Mouse (Mus musculus) heart, embryonic 16.5 days (tissue): ENCODE measurements around the gene Syt15. TPM values are rescaled to one million over a fixed set of nuclear protein-coding genes. Genes with fewer than 3 reads are reported as not detected.
"Not testable (repeated sequence)": the region's sequence is repeated elsewhere in the genome, so short reads cannot be mapped to it uniquely, and the experiment has no call there.

Experiments
- ATAC-seq: fragments of 200-750 bp; cut with Nextera tagmentation; replicated peaks from 2 replicates; pipeline ENCODE4 v1.8.0; 2017; ENCODE audit warnings: moderate number of reproducible peaks; ENCODE audit not compliant: insufficient read depth, low FRiP score; ENCODE audit errors: extremely low read depth
- H3K27ac ChIP-seq: fragments of 300-500 bp; sonication (generic); 2 replicates; pipeline ENCODE4 v1.5.1; 2014; ENCODE audit warnings: mild to moderate bottlenecking, low read length, control low read depth, moderate library complexity
- H3K27me3 ChIP-seq: fragments of 300-500 bp; sonication (generic); 2 replicates; pipeline ENCODE4 v1.6.1; 2014; ENCODE audit warnings: low read length, mixed read lengths; ENCODE audit not compliant: control insufficient read depth, insufficient read depth
- H3K36me3 ChIP-seq: fragments of 300-500 bp; sonication (generic); 2 replicates; pipeline ENCODE4 v1.6.1; 2014; ENCODE audit not compliant: control insufficient read depth, insufficient read depth
- H3K4me1 ChIP-seq: fragments of 300-500 bp; sonication (generic); 2 replicates; pipeline ENCODE4 v1.6.1; 2014; ENCODE audit warnings: low read length, mixed read lengths; ENCODE audit not compliant: control insufficient read depth, insufficient read depth
- H3K4me2 ChIP-seq: fragments of 300-500 bp; sonication (generic); 2 replicates; pipeline ENCODE4 v1.6.1; 2014; ENCODE audit warnings: low read depth, mild to moderate bottlenecking, control low read depth, low read length
- H3K4me3 ChIP-seq: fragments of 300-500 bp; sonication (generic); 2 replicates; pipeline ENCODE4 v1.5.1; 2014; ENCODE audit warnings: mild to moderate bottlenecking, control low read depth, low read length
- H3K9ac ChIP-seq: fragments of 300-500 bp; sonication (generic); 2 replicates; pipeline ENCODE4 v1.6.1; 2014; ENCODE audit warnings: low read length, control low read depth
- H3K9me3 ChIP-seq: fragments of 300-500 bp; sonication (generic); replicated peaks from 2 replicates; pipeline ENCODE4 v1.6.1; 2016; ENCODE audit warnings: low read length; ENCODE audit not compliant: control insufficient read depth
- WGBS: fragments of 180-500 bp; shearing (Covaris S2); extraction: QIAGEN DNeasy Blood & Tissue Kit; methylation state at CpG from one replicate; pipeline ENCODE4 v1.1.7; 2014; 5-methylcytosine and 5-hydroxymethylcytosine counted together
- polyA plus RNA-seq: library from polyadenylated mRNA; unstranded; fragments of >200 nt; fragmentation: Nextera tagmentation; extraction: Ambion mirVana; gene quantifications from 2 replicates; pipeline ENCODE4 v1.2.1, GENCODE M21; 2015

The Syt15 gene
- polyA plus RNA-seq, 1 experiment from 2014 or later, result 0.42 TPM

GRCm38 (mm10) chr14:34233846-34234245 is 14.5 kb downstream of the Syt15 start:
- Histone ChIP-seq H3K4me2 (no peak overlapping the region), H3K36me3 (peaks cover 5% of the 10 kb centered on the region; the same call in 1 of the 2 replicates), H3K27me3 (no peaks in the 10 kb centered on the region), H3K4me1 (peaks cover 5% of the 10 kb centered on the region; the same call in 1 of the 2 replicates), H3K9ac (no peak overlapping the region), H3K4me3 (no peak overlapping the region), H3K27ac (no peak overlapping the region), H3K9me3 (0 out of 2 replicates have a peak, but pooled peaks cover 2% of the 10 kb centered on the region)
- no peak for ATAC-seq
- WGBS, result 75% methylated on average over 4 of the region's 4 CpGs

- peak; percentile 96 for ATAC-seq
- peak overlapping the region; percentile 72 for H3K4me2 ChIP-seq
- H3K27ac ChIP-seq, result no peak overlapping the region
- H3K27me3 ChIP-seq, result no peaks in the 10 kb centered on the region
- H3K4me1 ChIP-seq, result 0 out of 2 replicates have a peak, but pooled peaks cover 4% of the 10 kb centered on the region
- H3K4me3 ChIP-seq, result peak overlapping the region; percentile 43
- peaks cover 5% of the 10 kb centered on the region; the same call in 1 of the 2 replicates for H3K36me3 ChIP-seq
- WGBS, result 5% methylated on average over 16 of the region's 16 CpGs
- H3K9me3 ChIP-seq, result 0 out of 2 replicates have a peak, but pooled peaks cover 2% of the 10 kb centered on the region
- H3K9ac ChIP-seq, result peak overlapping the region; percentile 69
Measured at GRCm38 (mm10) chr14:34234630-34235380, 15.4 kb downstream of the Syt15 start.

GRCm38 (mm10) chr14:34240263-34240662 is 20.9 kb downstream of the Syt15 start:
- H3K9me3 ChIP-seq, result no peaks in the 10 kb centered on the region
- no peak for ATAC-seq
- H3K27me3 ChIP-seq, result no peaks in the 10 kb centered on the region
- 0 out of 2 replicates have a peak, but pooled peaks cover 3% of the 10 kb centered on the region for H3K36me3 ChIP-seq
- no peak overlapping the region for H3K4me2 ChIP-seq
- H3K4me1 ChIP-seq, result no peaks in the 10 kb centered on the region
- WGBS, result 57% methylated on average over 10 of the region's 10 CpGs
- no peak overlapping the region for H3K27ac ChIP-seq
- H3K9ac ChIP-seq, result no peak overlapping the region
- H3K4me3 ChIP-seq, result no peak overlapping the region

GRCm38 (mm10) chr14:34240676-34241075 is 21.3 kb downstream of the Syt15 start:
- Histone ChIP-seq H3K4me2 (no peak overlapping the region), H3K27ac (no peak overlapping the region), H3K27me3 (no peaks in the 10 kb centered on the region), H3K9ac (no peak overlapping the region), H3K9me3 (no peaks in the 10 kb centered on the region), H3K36me3 (0 out of 2 replicates have a peak, but pooled peaks cover 3% of the 10 kb centered on the region), H3K4me3 (no peak overlapping the region), H3K4me1 (no peaks in the 10 kb centered on the region)
- 60% methylated on average over 6 of the region's 6 CpGs for WGBS
- no peak for ATAC-seq

- H3K27ac ChIP-seq, result no peak overlapping the region
Measured at GRCm38 (mm10) chr14:34252470-34253145, 33.2 kb downstream of the Syt15 start.

GRCm38 (mm10) chr14:34253261-34253660 is 33.9 kb downstream of the Syt15 start:
- no peak for ATAC-seq
- Histone ChIP-seq H3K9ac (no peak overlapping the region), H3K27ac (no peak overlapping the region), H3K4me1 (no peaks in the 10 kb centered on the region), H3K9me3 (no peaks in the 10 kb centered on the region), H3K4me2 (no peak overlapping the region), H3K27me3 (no peaks in the 10 kb centered on the region), H3K36me3 (peaks cover 2% of the 10 kb centered on the region; the same call in 1 of the 2 replicates), H3K4me3 (no peak overlapping the region)
- 91% methylated on average over 4 of the region's 4 CpGs for WGBS

More at GRCm38 (mm10) chr14:34252470-34253145, 33.2 kb downstream of the Syt15 start:
- no peak for ATAC-seq
- no peak overlapping the region for H3K4me2 ChIP-seq
- H3K4me1 ChIP-seq, result no peaks in the 10 kb centered on the region
- no peaks in the 10 kb centered on the region for H3K27me3 ChIP-seq
- H3K9me3 ChIP-seq, result no peaks in the 10 kb centered on the region
- H3K36me3 ChIP-seq, result peaks cover 2% of the 10 kb centered on the region; the same call in 1 of the 2 replicates
- H3K4me3 ChIP-seq, result no peak overlapping the region
- no peak overlapping the region for H3K9ac ChIP-seq
- 59% methylated on average over 5 of the region's 6 CpGs for WGBS

GRCm38 (mm10) chr14:34258525-34258924 is 39.1 kb downstream of the Syt15 start:
- not testable (repeated sequence) for H3K9ac ChIP-seq, H3K9me3 ChIP-seq, H3K27ac ChIP-seq, H3K36me3 ChIP-seq, H3K4me1 ChIP-seq, H3K27me3 ChIP-seq, H3K4me2 ChIP-seq, H3K4me3 ChIP-seq, ATAC-seq
- WGBS, result 73% methylated on average over 3 of the region's 3 CpGs

- Histone ChIP-seq H3K27ac (no peak overlapping the region), H3K27me3 (no peaks in the 10 kb centered on the region), H3K9ac (no peak overlapping the region), H3K4me1 (no peaks in the 10 kb centered on the region), H3K36me3 (no peaks in the 10 kb centered on the region), H3K4me3 (no peak overlapping the region), H3K4me2 (no peak overlapping the region), H3K9me3 (no peaks in the 10 kb centered on the region)
- ATAC-seq, result no peak
- WGBS, result 61% methylated on average over 9 of the region's 9 CpGs
Measured at GRCm38 (mm10) chr14:34268046-34268445, 48.7 kb downstream of the Syt15 start.

GRCm38 (mm10) chr14:34273280-34273679 is 53.9 kb downstream of the Syt15 start:
- Histone ChIP-seq H3K4me3 (no peak overlapping the region), H3K4me2 (no peak overlapping the region), H3K9me3 (no peaks in the 10 kb centered on the region), H3K4me1 (no peaks in the 10 kb centered on the region), H3K9ac (no peak overlapping the region), H3K27ac (no peak overlapping the region), H3K36me3 (no peaks in the 10 kb centered on the region), H3K27me3 (no peaks in the 10 kb centered on the region)
- 53% methylated on average over 2 of the region's 2 CpGs for WGBS
- no peak for ATAC-seq
